Mouse (Mus musculus) heart, embryonic 10.5 days (tissue): ENCODE data around the gene Cenpn. TPM values are rescaled to one million over a fixed set of nuclear protein-coding genes. Genes with fewer than 3 reads are reported as not detected.
A peak's percentile ranks its signal among the peaks of the same experiment; 100 is the strongest.

Source experiments
- DNase-seq: peaks from one replicate; pipeline ENCODE4 v3.0.0-alpha.2; 2017; ENCODE audit warnings: low spot score
- H3K27ac ChIP-seq: fragments of 300-500 bp; sonication (generic); 2 replicates; pipeline ENCODE4 v1.5.1; 2016; ENCODE audit warnings: mild to moderate bottlenecking
- H3K27me3 ChIP-seq: fragments of 300-500 bp; sonication (generic); 2 replicates; pipeline ENCODE4 v1.6.1; 2016; ENCODE audit warnings: mild to moderate bottlenecking; ENCODE audit not compliant: poor library complexity, insufficient read depth, severe bottlenecking
- H3K36me3 ChIP-seq: fragments of 300-500 bp; sonication (generic); 2 replicates; pipeline ENCODE4 v1.6.1; 2016; ENCODE audit warnings: mild to moderate bottlenecking, moderate library complexity
- H3K4me1 ChIP-seq: fragments of 300-500 bp; sonication (generic); 2 replicates; pipeline ENCODE4 v1.6.1; 2016; ENCODE audit warnings: mild to moderate bottlenecking
- H3K4me3 ChIP-seq: fragments of 300-500 bp; sonication (generic); 2 replicates; pipeline ENCODE4 v1.5.1; 2016; ENCODE audit warnings: mild to moderate bottlenecking, moderate library complexity
- H3K9me3 ChIP-seq: fragments of 300-500 bp; sonication (generic); 2 replicates; pipeline ENCODE4 v1.6.1; 2016; ENCODE audit warnings: mild to moderate bottlenecking, moderate library complexity
- WGBS: fragments of 180-500 bp; shearing (Covaris S2); methylation state at CpG from one replicate; pipeline ENCODE4 v1.1.7; 2016; 5-methylcytosine and 5-hydroxymethylcytosine counted together
- polyA plus RNA-seq: library from polyadenylated mRNA; unstranded; fragments of >200 nt; fragmentation: Nextera tagmentation; extraction: Ambion mirVana; gene quantifications from 2 replicates; pipeline ENCODE4 v1.2.1, GENCODE M21; 2016

Gene Cenpn
- polyA plus RNA-seq, 1 experiment from 2014 or later: 45.5 TPM

- no peak overlapping the region for H3K4me3 ChIP-seq
Measured at GRCm38 (mm10) chr8:116905252-116905651, 16.3 kb upstream of the Cenpn start.

GRCm38 (mm10) chr8:116905836-116906235 is 15.7 kb upstream of the Cenpn start:
- no peaks in the 10 kb centered on the region for H3K27me3 ChIP-seq
- H3K4me1 ChIP-seq: no peaks in the 10 kb centered on the region; the same call in 1 of the 2 replicates
- H3K36me3 ChIP-seq: peaks cover 53% of the 10 kb centered on the region
- WGBS: 92% methylated on average over 4 of the region's 4 CpGs
- no peak overlapping the region for H3K27ac ChIP-seq
- no peak overlapping the region for H3K4me3 ChIP-seq
- H3K9me3 ChIP-seq: peaks cover 6% of the 10 kb centered on the region; the same call in 1 of the 2 replicates
- no peak for DNase-seq

More at GRCm38 (mm10) chr8:116905252-116905651, 16.3 kb upstream of the Cenpn start:
- H3K4me1 ChIP-seq: no peaks in the 10 kb centered on the region; the same call in 1 of the 2 replicates
- H3K9me3 ChIP-seq: peaks cover 6% of the 10 kb centered on the region; the same call in 1 of the 2 replicates
- no peak for DNase-seq
- H3K27me3 ChIP-seq: no peaks in the 10 kb centered on the region
- no peak overlapping the region for H3K27ac ChIP-seq
- peaks cover 47% of the 10 kb centered on the region for H3K36me3 ChIP-seq
- 84% methylated on average over 4 of the region's 4 CpGs for WGBS

GRCm38 (mm10) chr8:116921005-116921336 is 559 bp upstream of the Cenpn start:
- peaks cover 18% of the 10 kb centered on the region; the same call in 1 of the 2 replicates for H3K4me1 ChIP-seq
- H3K27ac ChIP-seq: peak overlapping the region; percentile 98
- H3K27me3 ChIP-seq: no peaks in the 10 kb centered on the region
- no peak for DNase-seq
- H3K9me3 ChIP-seq: no peaks in the 10 kb centered on the region
- peaks cover 21% of the 10 kb centered on the region for H3K36me3 ChIP-seq
- H3K4me3 ChIP-seq: peak overlapping the region; percentile 73
- under 1% methylated on average over 22 of the region's 22 CpGs for WGBS

GRCm38 (mm10) chr8:116922060-116922757 is 679 bp downstream of the Cenpn start:
- Histone ChIP-seq H3K4me1 (peaks cover 18% of the 10 kb centered on the region; the same call in 1 of the 2 replicates), H3K27ac (peak overlapping the region; percentile 98), H3K9me3 (no peaks in the 10 kb centered on the region), H3K36me3 (peaks cover 22% of the 10 kb centered on the region), H3K27me3 (no peaks in the 10 kb centered on the region), H3K4me3 (peak overlapping the region; percentile 73)
- DNase-seq: no peak
- WGBS: 33% methylated on average over 17 of the region's 17 CpGs

GRCm38 (mm10) chr8:116923526-116923925 is 2.0 kb downstream of the Cenpn start:
- no peak overlapping the region for H3K27ac ChIP-seq
- H3K4me1 ChIP-seq: peaks cover 18% of the 10 kb centered on the region; the same call in 1 of the 2 replicates
- WGBS: 82% methylated on average over 8 of the region's 8 CpGs
- DNase-seq: no peak
- H3K27me3 ChIP-seq: no peaks in the 10 kb centered on the region
- no peaks in the 10 kb centered on the region for H3K9me3 ChIP-seq
- H3K4me3 ChIP-seq: no peak overlapping the region
- peaks cover 35% of the 10 kb centered on the region for H3K36me3 ChIP-seq

- no peak overlapping the region for H3K27ac ChIP-seq
- peaks cover 72% of the 10 kb centered on the region for H3K36me3 ChIP-seq
- peaks cover 2% of the 10 kb centered on the region; the same call in 1 of the 2 replicates for H3K4me1 ChIP-seq
- H3K9me3 ChIP-seq: no peaks in the 10 kb centered on the region
- no peaks in the 10 kb centered on the region for H3K27me3 ChIP-seq
- H3K4me3 ChIP-seq: no peak overlapping the region
- 85% methylated on average over 9 of the region's 9 CpGs for WGBS
- DNase-seq: no peak
Measured at GRCm38 (mm10) chr8:116927880-116928279, 6.3 kb downstream of the Cenpn start.

GRCm38 (mm10) chr8:116928588-116928987 is 7.1 kb downstream of the Cenpn start:
- no peak for DNase-seq
- Histone ChIP-seq H3K9me3 (no peaks in the 10 kb centered on the region), H3K27me3 (no peaks in the 10 kb centered on the region), H3K27ac (no peak overlapping the region), H3K36me3 (peaks cover 79% of the 10 kb centered on the region), H3K4me1 (no peaks in the 10 kb centered on the region), H3K4me3 (no peak overlapping the region)
- 90% methylated on average over 5 of the region's 5 CpGs for WGBS

GRCm38 (mm10) chr8:116934976-116935375 is 13.4 kb downstream of the Cenpn start:
- 91% methylated on average over 4 of the region's 4 CpGs for WGBS
- Histone ChIP-seq H3K4me1 (no peaks in the 10 kb centered on the region), H3K9me3 (no peaks in the 10 kb centered on the region), H3K27me3 (no peaks in the 10 kb centered on the region), H3K36me3 (peaks cover 92% of the 10 kb centered on the region), H3K4me3 (no peak overlapping the region), H3K27ac (no peak overlapping the region)
- no peak for DNase-seq

GRCm38 (mm10) chr8:116935506-116935905 is 14.0 kb downstream of the Cenpn start:
- no peaks in the 10 kb centered on the region for H3K9me3 ChIP-seq
- H3K4me1 ChIP-seq: no peaks in the 10 kb centered on the region
- H3K27ac ChIP-seq: no peak overlapping the region
- no peak overlapping the region for H3K4me3 ChIP-seq
- H3K36me3 ChIP-seq: peaks cover 91% of the 10 kb centered on the region
- 87% methylated on average over 6 of the region's 6 CpGs for WGBS
- H3K27me3 ChIP-seq: no peaks in the 10 kb centered on the region
- DNase-seq: no peak

GRCm38 (mm10) chr8:116942284-116943058 is 20.9 kb downstream of the Cenpn start:
- WGBS: 67% methylated on average over 12 of the region's 12 CpGs
- Histone ChIP-seq H3K36me3 (peaks cover 29% of the 10 kb centered on the region), H3K27ac (no peak overlapping the region), H3K4me1 (peaks cover 39% of the 10 kb centered on the region), H3K27me3 (no peaks in the 10 kb centered on the region), H3K4me3 (no peak overlapping the region), H3K9me3 (no peaks in the 10 kb centered on the region)
- DNase-seq: no peak

GRCm38 (mm10) chr8:116943161-116943554 is 21.6 kb downstream of the Cenpn start, which contains the start of gene Atmin:
TSS of gene Atmin (plus strand) at chr8:116943393.
- Histone ChIP-seq H3K27ac (peak within 1 kb of the TSS; percentile 88), H3K36me3 (peaks cover 22% of the 10 kb centered on the region), H3K4me1 (peaks cover 46% of the 10 kb centered on the region), H3K27me3 (no peaks in the 10 kb centered on the region), H3K9me3 (no peaks in the 10 kb centered on the region), H3K4me3 (peak within 1 kb of the TSS; percentile 98)
- 0% methylated on average over 46 of the region's 46 CpGs for WGBS
- DNase-seq: peak; percentile 92

GRCm38 (mm10) chr8:116943555-116944384 is 22.2 kb downstream of the Cenpn start:
- no peak for DNase-seq
- H3K27me3 ChIP-seq: no peaks in the 10 kb centered on the region
- under 1% methylated on average over 62 of the region's 62 CpGs for WGBS
- H3K4me1 ChIP-seq: peaks cover 47% of the 10 kb centered on the region
- H3K4me3 ChIP-seq: peak overlapping the region; percentile 98
- peaks cover 16% of the 10 kb centered on the region for H3K36me3 ChIP-seq
- H3K9me3 ChIP-seq: no peaks in the 10 kb centered on the region
- peak overlapping the region; percentile 88 for H3K27ac ChIP-seq
